Mouse (Mus musculus): ENCODE measurements around the gene Ccdc184.

- TF ChIP-seq POLR2A (IDR thresholded peaks at IDR 0.05; ENCODE audit: insufficient read depth, low read depth, low read length) (no peak), CTCF (IDR thresholded peaks at IDR 0.05) (no peak), EP300 (IDR thresholded peaks at IDR 0.05; ENCODE audit: insufficient read depth, low read depth, low read length) (0 out of 2 replicates have a peak, but pooled peaks have one; percentile 40)
These were observed 33.5 kb upstream of the Ccdc184 start for GRCm38 (mm10) chr15:98133471-98133870.

All from heart, adult 2 months (tissue).